Mouse (Mus musculus) E14TG2a.4 (cell line): ENCODE measurements around the gene Ulk1.

Experiments
- CTCF ChIP-seq: conservative IDR thresholded peaks from 2 replicates; pipeline ENCODE4 v1.5.1; 2014; ENCODE audit warnings: low read length
- NANOG ChIP-seq: IDR thresholded peaks from 2 replicates; pipeline ENCODE4 v1.6.1; 2014; ENCODE audit warnings: borderline replicate concordance, low read length, mixed read lengths
- POU5F1 ChIP-seq: IDR thresholded peaks from 2 replicates; pipeline ENCODE4 v1.6.1; 2014; ENCODE audit warnings: low read length, borderline replicate concordance

DNA sequence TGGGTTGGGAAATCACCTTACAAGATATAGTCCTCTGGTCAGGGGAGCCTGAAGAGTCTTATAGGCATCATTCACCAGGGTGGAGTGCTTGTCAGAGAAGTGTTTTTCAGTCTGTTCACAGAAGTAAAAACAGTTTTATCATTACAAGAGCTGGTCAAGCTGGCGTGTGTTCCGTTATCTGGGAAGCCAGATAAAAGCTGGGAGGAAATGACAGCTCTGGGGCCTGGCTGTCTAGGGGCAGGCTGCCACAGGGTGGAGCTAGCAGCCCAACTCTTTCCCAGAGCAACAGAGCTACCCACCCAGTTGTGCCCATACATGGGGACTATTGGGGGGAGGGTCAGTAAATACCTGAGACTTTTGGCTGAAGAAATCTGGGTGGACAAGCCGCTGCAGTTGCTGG, 26.1 kb upstream of the Ulk1 start:
- TF ChIP-seq CTCF (peak; percentile 30), POU5F1 (no peak), NANOG (no peak)
